Mouse (Mus musculus) limb, embryonic 15.5 days (tissue): ENCODE measurements around the gene Olfr767. TPM values are rescaled to one million over a fixed set of nuclear protein-coding genes. Genes with fewer than 3 reads are reported as not detected.
"Not testable (repeated sequence)": the region's sequence is repeated elsewhere in the genome, so short reads cannot be mapped to it uniquely, and the experiment has no call there.

Experiments
- ATAC-seq: fragments of 200-750 bp; cut with Nextera tagmentation; 2 replicates; pipeline ENCODE4 v1.8.0; 2017; ENCODE audit warnings: low read depth, moderate TSS enrichment; ENCODE audit not compliant: insufficient number of reproducible peaks, low FRiP score, low TSS enrichment
- H3K27ac ChIP-seq: fragments of 300-500 bp; sonication (generic); 2 replicates; pipeline ENCODE4 v1.5.1; 2015; ENCODE audit warnings: moderate library complexity, mild to moderate bottlenecking, inconsistent platforms
- H3K27me3 ChIP-seq: fragments of 300-500 bp; sonication (generic); 2 replicates; pipeline ENCODE4 v1.6.1; 2015; ENCODE audit warnings: inconsistent platforms
- H3K36me3 ChIP-seq: fragments of 300-500 bp; sonication (generic); 2 replicates; pipeline ENCODE4 v1.6.1; 2015; ENCODE audit warnings: inconsistent platforms
- H3K4me1 ChIP-seq: fragments of 300-500 bp; sonication (generic); 2 replicates; pipeline ENCODE4 v1.6.1; 2015; ENCODE audit warnings: inconsistent platforms
- H3K4me2 ChIP-seq: fragments of 300-500 bp; sonication (generic); 2 replicates; pipeline ENCODE4 v1.6.1; 2015; ENCODE audit warnings: mild to moderate bottlenecking, inconsistent platforms
- H3K4me3 ChIP-seq: fragments of 300-500 bp; sonication (generic); 2 replicates; pipeline ENCODE4 v1.5.1; 2015; ENCODE audit warnings: mild to moderate bottlenecking, inconsistent platforms
- H3K9ac ChIP-seq: fragments of 300-500 bp; sonication (generic); 2 replicates; pipeline ENCODE4 v1.6.1; 2015; ENCODE audit warnings: inconsistent platforms
- H3K9me3 ChIP-seq: fragments of 300-500 bp; sonication (generic); 2 replicates; pipeline ENCODE4 v1.6.1; 2016; ENCODE audit warnings: inconsistent platforms
- WGBS: fragments of 180-500 bp; shearing (Covaris S2); methylation state at CpG from one replicate; pipeline ENCODE4 v1.1.7; 2015; 5-methylcytosine and 5-hydroxymethylcytosine counted together
- polyA plus RNA-seq: library from polyadenylated mRNA; unstranded; fragments of >200 nt; fragmentation: Nextera tagmentation; extraction: Ambion mirVana; gene quantifications from 2 replicates; pipeline ENCODE4 v1.2.1, GENCODE M21; 2015

Gene Olfr767
- polyA plus RNA-seq = not detected in 2 replicates

DNA sequence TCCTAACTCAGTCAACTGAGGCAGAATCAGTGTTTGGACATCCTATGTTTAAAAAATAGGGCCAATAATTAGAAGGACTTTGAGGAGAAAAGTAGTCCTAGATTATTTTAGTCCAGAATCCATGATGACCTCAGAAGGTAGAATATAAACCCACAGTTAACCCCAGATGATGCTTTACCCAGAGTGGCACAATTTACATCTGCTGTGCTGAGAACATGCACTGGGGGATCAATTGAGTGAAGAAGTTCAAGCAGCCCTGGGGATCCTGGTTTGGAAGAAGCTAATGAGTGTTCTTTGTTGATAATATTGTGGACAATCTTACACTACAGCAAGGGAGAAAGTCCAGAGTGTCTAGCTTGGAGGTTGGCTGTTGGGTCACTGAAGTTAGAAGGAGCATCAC, at the start of gene Olfr767:
TSS of gene Olfr767 (minus strand) at position 101 of the 400 bp plus-strand sequence.
- not testable (repeated sequence) for H3K36me3 ChIP-seq, H3K9me3 ChIP-seq, H3K27me3 ChIP-seq

DNA sequence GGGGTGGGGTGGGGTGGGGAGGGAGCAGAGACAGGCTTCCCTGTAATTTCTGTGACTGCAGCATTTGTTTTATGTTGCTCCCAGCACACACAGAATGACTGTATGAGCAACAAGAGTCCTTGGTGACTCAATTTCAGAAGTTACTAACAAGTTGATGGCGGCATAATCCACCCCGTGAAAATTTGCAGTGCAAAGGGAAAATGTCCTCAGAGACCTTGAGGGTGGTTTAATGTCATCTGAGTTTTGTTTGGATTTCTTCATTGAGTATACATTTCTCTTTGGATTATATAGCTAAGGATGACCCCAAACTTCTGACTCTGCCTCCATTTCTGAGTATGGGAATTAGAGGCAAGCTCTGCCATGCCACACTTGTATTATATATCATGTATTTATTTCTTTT, 35.1 kb upstream of the Olfr767 start, which contains the start of gene Olfr769:
TSS of gene Olfr769 (minus strand) at position 101 of the 400 bp plus-strand sequence.
- WGBS = 80% methylated on average over 2 of the region's 2 CpGs
- Histone ChIP-seq H3K27me3 (no peaks in the 10 kb centered on the region), H3K4me3 (no peak within 1 kb of the TSS), H3K9ac (no peak within 1 kb of the TSS), H3K4me1 (no peaks in the 10 kb centered on the region), H3K4me2 (no peak within 1 kb of the TSS), H3K9me3 (no peaks in the 10 kb centered on the region), H3K27ac (no peak within 1 kb of the TSS), H3K36me3 (no peaks in the 10 kb centered on the region)
- no peak for ATAC-seq

More for the DNA sequence above, at the start of gene Olfr767:
- not testable (repeated sequence) for H3K4me3 ChIP-seq, H3K4me1 ChIP-seq, H3K9ac ChIP-seq, H3K4me2 ChIP-seq, ATAC-seq, H3K27ac ChIP-seq

DNA sequence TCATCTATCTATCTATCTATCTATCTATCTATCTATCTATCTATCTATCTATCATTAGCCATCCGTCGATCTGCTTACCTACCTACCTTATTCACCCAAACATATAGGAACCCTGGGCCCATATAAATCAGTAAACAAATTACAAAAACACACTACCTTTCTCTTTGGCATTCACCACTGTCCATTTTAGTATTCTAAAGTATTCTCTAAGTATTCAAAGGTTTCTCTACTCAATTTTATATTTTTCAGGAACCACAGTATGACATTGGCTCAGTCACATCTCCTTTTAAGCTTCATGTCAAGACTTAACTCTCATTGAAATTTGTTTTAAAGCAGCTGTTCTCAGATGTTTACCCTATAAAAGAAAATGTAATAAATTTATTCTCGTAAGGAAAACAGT, 32.4 kb upstream of the Olfr767 start:
- H3K4me2 ChIP-seq = no peak overlapping the region
- no peaks in the 10 kb centered on the region for H3K9me3 ChIP-seq
- 88% methylated on average over 3 of the region's 3 CpGs for WGBS
- no peak overlapping the region for H3K27ac ChIP-seq
- no peaks in the 10 kb centered on the region for H3K27me3 ChIP-seq
- no peaks in the 10 kb centered on the region for H3K36me3 ChIP-seq
- H3K4me3 ChIP-seq = no peak overlapping the region
- no peaks in the 10 kb centered on the region for H3K4me1 ChIP-seq
- ATAC-seq = no peak
- H3K9ac ChIP-seq = no peak overlapping the region

- Histone ChIP-seq H3K27ac (no peak overlapping the region), H3K27me3 (no peaks in the 10 kb centered on the region), H3K4me1 (no peaks in the 10 kb centered on the region), H3K4me2 (no peak overlapping the region), H3K36me3 (no peaks in the 10 kb centered on the region), H3K9ac (no peak overlapping the region), H3K4me3 (no peak overlapping the region), H3K9me3 (no peaks in the 10 kb centered on the region)
- no peak for ATAC-seq
- WGBS = 47% methylated on average over 3 of the region's 3 CpGs
Measured at GRCm38 (mm10) chr10:129101231-129101630, 18.5 kb upstream of the Olfr767 start.

GRCm38 (mm10) chr10:129099275-129099674, 16.6 kb upstream of the Olfr767 start, which contains the start of gene Olfr768:
Olfr768 (minus strand) TSS chr10:129099375.
- no peaks in the 10 kb centered on the region for H3K9me3 ChIP-seq
- no peak within 1 kb of the TSS for H3K27ac ChIP-seq
- no peaks in the 10 kb centered on the region for H3K4me1 ChIP-seq
- 71% methylated on average over 1 of the region's 1 CpGs for WGBS
- H3K4me2 ChIP-seq = no peak within 1 kb of the TSS
- H3K36me3 ChIP-seq = no peaks in the 10 kb centered on the region
- H3K4me3 ChIP-seq = no peak within 1 kb of the TSS
- ATAC-seq = no peak
- no peaks in the 10 kb centered on the region for H3K27me3 ChIP-seq
- no peak within 1 kb of the TSS for H3K9ac ChIP-seq

GRCm38 (mm10) chr10:129068877-129069276, 13.8 kb downstream of the Olfr767 start, which contains the start of gene Olfr766-ps1:
Olfr766-ps1 (minus strand) TSS chr10:129068977.
- WGBS = 77% methylated on average over 2 of the region's 2 CpGs
- Histone ChIP-seq H3K4me1 (no peaks in the 10 kb centered on the region), H3K4me2 (no peak within 1 kb of the TSS), H3K9me3 (no peaks in the 10 kb centered on the region), H3K27ac (no peak within 1 kb of the TSS), H3K4me3 (no peak within 1 kb of the TSS), H3K27me3 (no peaks in the 10 kb centered on the region), H3K9ac (no peak within 1 kb of the TSS), H3K36me3 (no peaks in the 10 kb centered on the region)
- no peak for ATAC-seq

DNA sequence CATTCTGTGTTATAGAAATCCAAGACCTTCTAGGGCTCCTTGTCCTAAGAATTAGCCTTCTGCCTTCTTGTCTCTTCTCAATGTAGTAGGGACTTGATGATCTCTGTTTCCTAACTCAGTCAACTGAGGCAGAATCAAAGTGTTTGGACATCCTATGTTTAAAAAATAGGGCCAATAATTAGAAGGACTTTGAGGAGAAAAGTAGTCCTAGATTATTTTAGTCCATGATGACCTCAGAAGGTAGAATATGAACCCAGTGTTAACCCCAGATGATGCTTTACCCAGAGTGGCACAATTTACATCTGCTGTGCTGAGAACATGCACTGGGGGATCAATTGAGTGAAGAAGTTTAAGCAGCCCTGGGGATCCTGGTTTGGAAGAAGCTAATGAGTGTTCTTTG, 32.8 kb downstream of the Olfr767 start, which contains the start of gene Olfr765:
TSS of gene Olfr765 (minus strand) at position 101 of the 400 bp plus-strand sequence.
- not testable (repeated sequence) for H3K9ac ChIP-seq, H3K27me3 ChIP-seq, H3K9me3 ChIP-seq, H3K4me3 ChIP-seq, H3K36me3 ChIP-seq, H3K4me2 ChIP-seq, ATAC-seq, H3K4me1 ChIP-seq, H3K27ac ChIP-seq

DNA sequence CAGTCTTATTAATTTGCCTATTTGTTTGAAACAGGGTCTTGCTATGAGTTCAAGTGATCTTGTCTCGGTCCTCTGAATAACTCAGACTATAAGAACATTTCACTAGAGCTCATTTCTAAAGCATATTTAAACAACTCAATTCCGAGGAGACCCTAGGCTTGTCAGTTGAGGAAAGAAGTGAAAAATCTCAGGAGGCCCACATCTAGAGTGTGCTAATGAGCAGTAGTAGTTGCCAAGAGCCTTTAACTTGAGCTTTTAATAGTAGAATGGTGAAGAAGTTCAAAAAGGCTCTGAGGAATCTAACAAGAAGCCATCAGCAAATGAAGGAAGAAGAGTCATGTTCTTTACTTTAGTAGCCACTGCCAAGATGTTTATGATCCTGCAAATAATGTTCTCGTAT, 42.9 kb downstream of the Olfr767 start, which contains the start of gene Olfr764-ps1:
TSS of gene Olfr764-ps1 (minus strand) at position 101 of the 400 bp plus-strand sequence.
- Histone ChIP-seq H3K27me3 (no peaks in the 10 kb centered on the region), H3K4me1 (no peaks in the 10 kb centered on the region), H3K9me3 (no peaks in the 10 kb centered on the region), H3K36me3 (no peaks in the 10 kb centered on the region), H3K27ac (no peak within 1 kb of the TSS), H3K9ac (no peak within 1 kb of the TSS), H3K4me2 (no peak within 1 kb of the TSS), H3K4me3 (no peak within 1 kb of the TSS)
- no peak for ATAC-seq
- WGBS = 73% methylated on average over 3 of the region's 3 CpGs

GRCm38 (mm10) chr10:129028343-129028742, 54.4 kb downstream of the Olfr767 start:
- Histone ChIP-seq H3K27ac (no peak overlapping the region), H3K4me1 (no peaks in the 10 kb centered on the region), H3K9me3 (no peaks in the 10 kb centered on the region), H3K27me3 (no peaks in the 10 kb centered on the region), H3K36me3 (no peaks in the 10 kb centered on the region), H3K4me2 (no peak overlapping the region), H3K4me3 (no peak overlapping the region), H3K9ac (no peak overlapping the region)
- ATAC-seq = no peak
- 75% methylated on average over 2 of the region's 2 CpGs for WGBS

DNA sequence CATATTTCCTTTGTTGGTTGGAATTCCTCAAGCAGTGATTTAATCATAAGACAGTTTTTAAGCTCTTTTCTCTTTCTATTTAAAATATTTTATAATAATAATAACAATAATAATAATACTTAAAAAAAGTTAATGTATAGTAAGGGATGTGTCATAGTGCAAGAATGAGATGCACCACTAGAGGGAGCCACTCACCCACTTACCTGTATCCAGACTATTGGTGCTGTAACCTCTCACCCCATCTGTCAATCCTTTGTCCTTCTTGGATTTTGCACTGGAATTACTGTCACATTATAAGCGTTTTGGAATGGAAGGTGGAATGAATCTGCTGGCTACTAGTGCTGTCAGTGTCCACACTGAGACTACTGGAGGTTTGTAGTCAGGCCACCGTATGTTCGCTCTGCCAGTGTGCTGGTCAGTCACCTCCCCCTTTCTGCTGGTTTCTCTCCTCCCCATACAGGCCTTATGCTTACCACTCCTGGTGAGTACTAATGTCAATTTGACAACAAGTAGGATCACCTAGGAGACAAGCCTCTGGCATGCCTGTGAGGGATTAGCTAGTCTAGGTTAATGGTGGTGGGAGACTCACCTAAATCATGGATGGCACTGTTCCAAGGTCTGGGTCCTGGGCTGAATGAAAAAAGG, 56.6 kb downstream of the Olfr767 start:
- H3K4me2 ChIP-seq = no peak overlapping the region
- H3K4me3 ChIP-seq = no peak overlapping the region
- no peak overlapping the region for H3K27ac ChIP-seq
- no peak overlapping the region for H3K9ac ChIP-seq
- H3K9me3 ChIP-seq = no peaks in the 10 kb centered on the region
- H3K4me1 ChIP-seq = no peaks in the 10 kb centered on the region
- H3K27me3 ChIP-seq = no peaks in the 10 kb centered on the region
- no peaks in the 10 kb centered on the region for H3K36me3 ChIP-seq
- no peak for ATAC-seq
- WGBS = 57% methylated on average over 3 of the region's 3 CpGs
